In genomic region chr8:125619336-125619906, GRCm38 (mm10) we compare ENCODE assay signal across 9 mouse cellular contexts. TPM values are rescaled to one million over a fixed set of nuclear protein-coding genes. Genes with fewer than 3 reads are reported as not detected.
DNase-seq lines count a peak whose midpoint lies in the region; ATAC-seq lines count a peak whose summit lies in the region.
"Had no signal": no experiment of that assay in that cellular context is flagged by ENCODE, and none has a peak within 500 bp of the region (broad histone marks: within the 10 kb centered on the region; RNA-seq: fewer than 3 reads in every experiment).

No protein-coding gene starts in this region.

- no peaks in the 10 kb centered on the region for H3K36me3 ChIP-seq in embryonic facial prominence, embryonic 10.5 days (replicated peaks)
- no peaks in the 10 kb centered on the region for H3K36me3 ChIP-seq in hindbrain, embryonic 16.5 days (ENCODE audit: control insufficient read depth, insufficient read depth, low read length)
- no peaks in the 10 kb centered on the region for H3K36me3 ChIP-seq in lung, embryonic 16.5 days (ENCODE audit: control insufficient read depth, insufficient read depth, low read length)

- peak; percentile 86 for DNase-seq in heart, adult 11 months
- DNase-seq in heart, adult 8-10 months (ENCODE audit: low spot score), result no peak
- DNase-seq in adrenal gland, adult (ENCODE audit: inconsistent age in 2 of 2, low spot score in 1 of 2), result peak; percentile 90 to 95
- DNase-seq in embryonic facial prominence, embryonic 10.5 days (ENCODE audit: low spot score), result peak; percentile 39
- DNase-seq in ovary, postnatal 36 days (ENCODE audit: low spot score), result peak; percentile 22
- DNase-seq in spleen, postnatal 14 days (ENCODE audit: low spot score in 2 of 2), result no peak

- 68% methylated on average over 12 of the region's 12 CpGs for WGBS in embryonic facial prominence, embryonic 10.5 days
- 30% methylated on average over 12 of the region's 12 CpGs for WGBS in hindbrain, embryonic 16.5 days
- 33% methylated on average over 12 of the region's 12 CpGs for WGBS in lung, embryonic 16.5 days

- no peak for ATAC-seq in hindbrain, embryonic 16.5 days
- peak; percentile 55 for ATAC-seq in lung, embryonic 16.5 days (ENCODE audit: low read depth)

- no peak overlapping the region for H3K4me2 ChIP-seq in hindbrain, embryonic 16.5 days (ENCODE audit: low read length)
- H3K4me2 ChIP-seq in lung, embryonic 16.5 days (ENCODE audit: low read depth, low read length), result peak overlapping the region; percentile 17

- 0 out of 2 replicates have a peak overlapping the region, but pooled peaks have one; percentile 4 for H3K9ac ChIP-seq in hindbrain, embryonic 16.5 days (ENCODE audit: low read depth, low read length)
- H3K9ac ChIP-seq in lung, embryonic 16.5 days (ENCODE audit: low read length), result no peak overlapping the region

- peak overlapping the region; percentile 62 for H3K27ac ChIP-seq in embryonic facial prominence, embryonic 10.5 days (replicated peaks)
- 0 out of 2 replicates have a peak overlapping the region, but pooled peaks have one; percentile 15 for H3K27ac ChIP-seq in hindbrain, embryonic 16.5 days (ENCODE audit: low read depth, low read length)
- peak overlapping the region; percentile 7 for H3K27ac ChIP-seq in lung, embryonic 16.5 days (ENCODE audit: low read length)

- H3K4me1 ChIP-seq in embryonic facial prominence, embryonic 10.5 days, result peaks cover 53% of the 10 kb centered on the region
- H3K4me1 ChIP-seq in hindbrain, embryonic 16.5 days (ENCODE audit: control insufficient read depth, insufficient read depth, low read depth, low read length), result peaks cover 8% of the 10 kb centered on the region
- H3K4me1 ChIP-seq in lung, embryonic 16.5 days (replicated peaks; ENCODE audit: control insufficient read depth, insufficient read depth, low read length), result peaks cover 32% of the 10 kb centered on the region

- no peaks in the 10 kb centered on the region for H3K9me3 ChIP-seq in embryonic facial prominence, embryonic 10.5 days
- no peaks in the 10 kb centered on the region for H3K9me3 ChIP-seq in hindbrain, embryonic 16.5 days (ENCODE audit: control insufficient read depth, low read length)
- H3K9me3 ChIP-seq in lung, embryonic 16.5 days (ENCODE audit: control insufficient read depth, low read length), result no peaks in the 10 kb centered on the region

- no peak overlapping the region for H3K4me3 ChIP-seq in embryonic facial prominence, embryonic 10.5 days
- H3K4me3 ChIP-seq in hindbrain, embryonic 16.5 days (ENCODE audit: low read length), result no peak overlapping the region
- no peak overlapping the region for H3K4me3 ChIP-seq in lung, embryonic 16.5 days (ENCODE audit: low read length)

- no peaks in the 10 kb centered on the region for H3K27me3 ChIP-seq in embryonic facial prominence, embryonic 10.5 days (replicated peaks; ENCODE audit: low read depth, poor library complexity, severe bottlenecking)
- no peaks in the 10 kb centered on the region for H3K27me3 ChIP-seq in hindbrain, embryonic 16.5 days (replicated peaks; ENCODE audit: control insufficient read depth, insufficient read depth, low read length)
- H3K27me3 ChIP-seq in lung, embryonic 16.5 days (ENCODE audit: control insufficient read depth, insufficient read depth, low read depth, low read length), result no peaks in the 10 kb centered on the region

RNA-seq across cellular contexts. Expression of gene Sipa1l2, which starts 49.8 kb away (rescaled TPM):
- 10 to 100 TPM; 41.6 to 49.5 (median 44.5) TPM for total RNA-seq in heart, adult 8-10 months (2022)
- 12.7 and 14.8 TPM in 2 replicates for polyA plus RNA-seq in embryonic facial prominence, embryonic 10.5 days (2016; fragmentation: Nextera tagmentation; extraction: Ambion mirVana)
- 15.9 and 20.5 TPM in 2 replicates for polyA plus RNA-seq in hindbrain, embryonic 16.5 days (2015; fragmentation: Nextera tagmentation; extraction: Ambion mirVana)
- 13.3 and 14.2 TPM in 2 replicates for polyA plus RNA-seq in lung, embryonic 16.5 days (2015; fragmentation: Nextera tagmentation; extraction: Ambion mirVana)
- total RNA-seq: MEL had no signal

RNA-seq across cellular contexts. Expression of gene Map10, which starts 50.2 kb away (rescaled TPM):
- 1 to 10 TPM; 4.9 to 7.0 (median 6.4) TPM for total RNA-seq in heart, adult 8-10 months (2022)
- 5.7 and 7.0 TPM in 2 replicates for polyA plus RNA-seq in embryonic facial prominence, embryonic 10.5 days (2016; fragmentation: Nextera tagmentation; extraction: Ambion mirVana)
- polyA plus RNA-seq in hindbrain, embryonic 16.5 days (2015; fragmentation: Nextera tagmentation; extraction: Ambion mirVana), result 6.3 and 6.7 TPM in 2 replicates
- 5.3 and 6.8 TPM in 2 replicates for polyA plus RNA-seq in lung, embryonic 16.5 days (2015; fragmentation: Nextera tagmentation; extraction: Ambion mirVana)
- total RNA-seq: MEL had no signal

Comparison
In these comparisons a context has a peak if more than half of its experiments do, and no peak if none do; other contexts are left out.
1. DNase-seq: peak in heart, adult 11 months (single experiment), adrenal gland, adult (2 of 2), embryonic facial prominence, embryonic 10.5 days (single experiment) and ovary, postnatal 36 days (single experiment); none in heart, adult 8-10 months (single experiment) and spleen, postnatal 14 days (0 of 2).
2. H3K27ac ChIP-seq: peak in every context shown above with its lines; median percentile 62 in embryonic facial prominence, embryonic 10.5 days; 15 in hindbrain, embryonic 16.5 days; 7 in lung, embryonic 16.5 days.